Mouse (Mus musculus) left cerebral cortex, adult 8-10 months (tissue): ENCODE data around the gene Hsd17b1. TPM values are rescaled to one million over a fixed set of nuclear protein-coding genes. Genes with fewer than 3 reads are reported as not detected.

Experiments used
- DNase-seq, 2 experiments: peaks; one replicate each; pipeline ENCODE4 v3.0.0; 2022; ENCODE audit warnings: low spot score in 2 of 2
- microRNA-seq, 2 experiments: library from miRNA; unstranded; fragments of <30 nt; microRNA quantifications; one replicate each; pipeline ENCODE4 v1.2.0; 2022
- total RNA-seq, 4 experiments: library from RNA; stranded (reverse); gene quantifications; 2 replicates each; pipeline ENCODE4 v1.2.4; 2022

The Hsd17b1 gene
- total RNA-seq, 4 experiments from 2014 or later: 0.46 to 1.8 (median 0.60) TPM

DNA sequence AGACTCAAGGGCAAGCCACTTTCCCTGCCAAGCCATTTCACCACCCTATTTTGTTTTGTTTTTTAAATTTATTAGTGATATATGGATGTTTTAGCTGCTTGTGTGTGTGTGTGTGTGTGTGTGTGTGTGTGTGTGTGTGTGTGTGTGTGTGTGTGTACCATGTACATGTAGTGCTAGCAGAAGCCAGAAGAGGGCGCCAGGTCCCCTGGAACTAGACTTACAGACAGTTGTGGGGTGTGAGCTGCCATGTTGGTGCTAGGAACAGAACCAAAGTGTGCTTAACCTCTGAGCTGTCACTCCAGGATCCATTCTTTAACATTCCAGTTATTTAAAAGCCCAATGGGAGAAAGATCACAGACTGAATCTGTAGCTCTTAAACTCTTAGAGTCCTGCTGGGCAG lies 48.9 kb downstream of the Hsd17b1 start:
- DNase-seq: no peak

- no peak for DNase-seq
Observed at GRCm38 (mm10) chr11:101128996-101129577, 50.9 kb downstream of the Hsd17b1 start.

Small RNAs within 50 kb of the gene (microRNA-seq; reads per million reads assigned to microRNA genes)
- gene Mir6928: 2.2 to 2.3 reads per million in 2 experiments

Other genes with a start within 250 kb of the Hsd17b1 start
- 10 to 100 TPM; 26.8 to 30.9 (median 30.6) TPM for gene Stat5b, start 227.7 kb upstream of the Hsd17b1 start, total RNA-seq
- 1 to 10 TPM; 2.0 to 2.8 (median 2.1) TPM for gene Stat5a, start 219.1 kb upstream of the Hsd17b1 start, total RNA-seq
- gene Stat3, start 138.9 kb upstream of the Hsd17b1 start, total RNA-seq: 10 to 100 TPM; 39.0 to 54.7 (median 46.3) TPM
- gene Cavin1, start 107.5 kb upstream of the Hsd17b1 start, total RNA-seq: 10 to 100 TPM; 18.7 to 20.9 (median 20.8) TPM
- gene Atp6v0a1, start 69.0 kb upstream of the Hsd17b1 start, total RNA-seq: 100 to 1,000 TPM; 407 to 438 (median 419) TPM
- gene Naglu, start 8.4 kb upstream of the Hsd17b1 start, total RNA-seq: 10 to 100 TPM; 10.4 to 18.5 (median 12.8) TPM
- 10 to 100 TPM; 20.7 to 26.2 (median 23.7) TPM for gene Coasy, start 4.2 kb downstream of the Hsd17b1 start, total RNA-seq
- gene Mlx, start 8.9 kb downstream of the Hsd17b1 start, total RNA-seq: 10 to 100 TPM; 31.1 to 41.9 (median 37.1) TPM
- gene Psmc3ip, start 17.0 kb downstream of the Hsd17b1 start, total RNA-seq: 1 to 10 TPM; 2.2 to 4.7 (median 3.8) TPM
- gene Retreg3, start 41.5 kb downstream of the Hsd17b1 start, total RNA-seq: 10 to 100 TPM; 50.1 to 52.2 (median 50.9) TPM
- 10 to 100 TPM; 47.1 to 49.2 (median 47.9) TPM for gene Tubg1, start 41.5 kb downstream of the Hsd17b1 start, total RNA-seq
- gene Tubg2, start 77.5 kb downstream of the Hsd17b1 start, total RNA-seq: 10 to 100 TPM; 53.1 to 58.8 (median 56.7) TPM
- 100 to 1,000 TPM; 173 to 184 (median 176) TPM for gene Cntnap1, start 92.1 kb downstream of the Hsd17b1 start, total RNA-seq
- gene Plekhh3, start 92.9 kb downstream of the Hsd17b1 start, total RNA-seq: 10 to 100 TPM; 13.5 to 15.9 (median 15.3) TPM
- under 1 TPM in 2 of 4 experiments, not detected in 2; 0.18 to 0.34 TPM for gene Ccr10, start 97.0 kb downstream of the Hsd17b1 start, total RNA-seq
- 10 to 100 TPM; 62.4 to 63.9 (median 63.7) TPM for gene Ezh1, start 148.1 kb downstream of the Hsd17b1 start, total RNA-seq
- gene Ramp2, start 167.6 kb downstream of the Hsd17b1 start, total RNA-seq: 10 to 100 TPM; 32.9 to 51.1 (median 37.6) TPM
- 10 to 100 TPM; 56.7 to 70.0 (median 65.8) TPM for gene Vps25, start 175.3 kb downstream of the Hsd17b1 start, total RNA-seq
- 10 to 100 TPM; 11.1 to 12.2 (median 11.6) TPM for gene Wnk4, start 182.2 kb downstream of the Hsd17b1 start, total RNA-seq
- under 1 TPM; 0.25 to 0.55 (median 0.35) TPM for gene Cntd1, start 200.6 kb downstream of the Hsd17b1 start, total RNA-seq
- 100 to 1,000 TPM in 2 of 4 experiments, 10 to 100 TPM in 2; 95.8 to 105 (median 101) TPM for gene Coa3, start 200.7 kb downstream of the Hsd17b1 start, total RNA-seq
- 100 to 1,000 TPM; 178 to 237 (median 199) TPM for gene Becn1, start 223.9 kb downstream of the Hsd17b1 start, total RNA-seq
- gene Psme3, start 237.8 kb downstream of the Hsd17b1 start, total RNA-seq: 100 to 1,000 TPM; 108 to 132 (median 125) TPM
- gene Aoc2, start 246.7 kb downstream of the Hsd17b1 start, total RNA-seq: 1 to 10 TPM; 3.8 to 5.3 (median 4.7) TPM